Mouse (Mus musculus) hindbrain, postnatal 0 days (tissue): ENCODE data around the gene Thsd1. TPM values are rescaled to one million over a fixed set of nuclear protein-coding genes. Genes with fewer than 3 reads are reported as not detected.

Source experiments
- ATAC-seq: fragments of 200-750 bp; cut with Nextera tagmentation; 2 replicates; pipeline ENCODE4 v1.8.0; 2017; ENCODE audit warnings: mild to moderate bottlenecking, moderate TSS enrichment, moderate library complexity
- DNase-seq: peaks from one replicate; pipeline ENCODE4 v3.0.0-alpha.2; 2015; ENCODE audit warnings: low spot score
- H3K27ac ChIP-seq: fragments of 300-500 bp; sonication (generic); 2 replicates; pipeline ENCODE4 v1.5.1; 2014; ENCODE audit warnings: mild to moderate bottlenecking
- H3K27me3 ChIP-seq: fragments of 300-500 bp; sonication (generic); 2 replicates; pipeline ENCODE4 v1.6.1; 2014; ENCODE audit warnings: low read length, mixed read lengths; ENCODE audit not compliant: insufficient read depth
- H3K36me3 ChIP-seq: fragments of 300-500 bp; sonication (generic); 2 replicates; pipeline ENCODE4 v1.6.1; 2014; ENCODE audit warnings: low read length, mixed read lengths; ENCODE audit not compliant: insufficient read depth
- H3K4me1 ChIP-seq: fragments of 300-500 bp; sonication (generic); 2 replicates; pipeline ENCODE4 v1.6.1; 2014; ENCODE audit warnings: antibody characterized with exemption, low read length, mixed read lengths; ENCODE audit not compliant: insufficient read depth
- H3K4me2 ChIP-seq: fragments of 300-500 bp; sonication (generic); 2 replicates; pipeline ENCODE4 v1.6.1; 2014; ENCODE audit warnings: low read depth, mild to moderate bottlenecking, low read length, moderate library complexity, mixed read lengths
- H3K4me3 ChIP-seq: fragments of 300-500 bp; sonication (generic); 2 replicates; pipeline ENCODE4 v1.5.1; 2014; ENCODE audit warnings: low read length
- H3K9ac ChIP-seq: fragments of 300-500 bp; sonication (generic); replicated peaks from 2 replicates; pipeline ENCODE4 v1.6.1; 2014; ENCODE audit warnings: mild to moderate bottlenecking, low read length, moderate library complexity, mixed read lengths
- H3K9me3 ChIP-seq: fragments of 300-500 bp; sonication (generic); 2 replicates; pipeline ENCODE4 v1.6.1; 2016; ENCODE audit warnings: low read length, mixed read lengths
- CTCF ChIP-seq: IDR thresholded peaks from 2 replicates; pipeline ENCODE4 v1.5.1; 2016; ENCODE audit warnings: antibody characterized with exemption, control low read depth, low read depth
- WGBS: fragments of 180-500 bp; shearing (Covaris S2); extraction: QIAGEN DNeasy Blood & Tissue Kit; methylation state at CpG from one replicate; pipeline ENCODE4 v1.1.7; 2014; 5-methylcytosine and 5-hydroxymethylcytosine counted together
- polyA plus RNA-seq: library from polyadenylated mRNA; unstranded; fragments of >200 nt; fragmentation: Nextera tagmentation; extraction: Ambion mirVana; gene quantifications from 2 replicates; pipeline ENCODE4 v1.2.1, GENCODE M21; 2015
- total RNA-seq: library from RNA; depleted of rRNA; stranded (reverse); fragments of >200 nt; gene quantifications from 2 replicates; pipeline ENCODE4 v1.2.3, GENCODE M21; 2014

Gene Thsd1
- total and polyA plus RNA-seq, 2 experiments from 2014 or later, result 5.0 to 7.1 TPM

- Histone ChIP-seq H3K9me3 (no peaks in the 10 kb centered on the region), H3K4me1 (no peaks in the 10 kb centered on the region), H3K9ac (no peak overlapping the region), H3K36me3 (no peaks in the 10 kb centered on the region), H3K27ac (no peak overlapping the region), H3K4me3 (no peak overlapping the region), H3K4me2 (no peak overlapping the region), H3K27me3 (no peaks in the 10 kb centered on the region)
- no peak for ATAC-seq
- WGBS, result 85% methylated on average over 3 of the region's 3 CpGs
- DNase-seq, result no peak
- no peak for TF ChIP-seq CTCF
These were observed 35.2 kb downstream of the Thsd1 start for GRCm38 (mm10) chr8:22262267-22262666.

GRCm38 (mm10) chr8:22264292-22264691 lies 37.2 kb downstream of the Thsd1 start:
- Histone ChIP-seq H3K4me1 (no peaks in the 10 kb centered on the region), H3K9me3 (no peaks in the 10 kb centered on the region), H3K4me3 (no peak overlapping the region), H3K9ac (no peak overlapping the region), H3K27me3 (no peaks in the 10 kb centered on the region), H3K4me2 (no peak overlapping the region), H3K27ac (no peak overlapping the region), H3K36me3 (no peaks in the 10 kb centered on the region)
- DNase-seq (no peak), ATAC-seq (no peak)
- WGBS, result 83% methylated on average over 6 of the region's 6 CpGs
- no peak for TF ChIP-seq CTCF

GRCm38 (mm10) chr8:22264787-22265186 lies 37.7 kb downstream of the Thsd1 start:
- Histone ChIP-seq H3K27ac (no peak overlapping the region), H3K36me3 (no peaks in the 10 kb centered on the region), H3K4me3 (no peak overlapping the region), H3K9ac (no peak overlapping the region), H3K9me3 (no peaks in the 10 kb centered on the region), H3K4me2 (no peak overlapping the region), H3K4me1 (no peaks in the 10 kb centered on the region), H3K27me3 (no peaks in the 10 kb centered on the region)
- ATAC-seq (no peak), DNase-seq (peak; percentile 13)
- no peak for TF ChIP-seq CTCF
- WGBS, result 70% methylated on average over 6 of the region's 6 CpGs

GRCm38 (mm10) chr8:22265194-22265593 lies 38.1 kb downstream of the Thsd1 start:
- Histone ChIP-seq H3K4me1 (no peaks in the 10 kb centered on the region), H3K27ac (no peak overlapping the region), H3K27me3 (no peaks in the 10 kb centered on the region), H3K4me2 (no peak overlapping the region), H3K4me3 (no peak overlapping the region), H3K36me3 (no peaks in the 10 kb centered on the region), H3K9ac (no peak overlapping the region), H3K9me3 (no peaks in the 10 kb centered on the region)
- TF ChIP-seq CTCF, result no peak
- ATAC-seq (no peak), DNase-seq (no peak)
- WGBS, result 75% methylated on average over 1 of the region's 1 CpGs

- WGBS, result 94% methylated on average over 3 of the region's 3 CpGs
These were observed 39.7 kb downstream of the Thsd1 start for GRCm38 (mm10) chr8:22266809-22267208.

GRCm38 (mm10) chr8:22273142-22273541 lies 46.0 kb downstream of the Thsd1 start:
- Histone ChIP-seq H3K27me3 (no peaks in the 10 kb centered on the region), H3K36me3 (no peaks in the 10 kb centered on the region), H3K27ac (no peak overlapping the region), H3K4me3 (no peak overlapping the region), H3K9ac (no peak overlapping the region), H3K9me3 (no peaks in the 10 kb centered on the region), H3K4me1 (no peaks in the 10 kb centered on the region), H3K4me2 (no peak overlapping the region)
- ATAC-seq (no peak), DNase-seq (no peak)
- WGBS, result 88% methylated on average over 3 of the region's 3 CpGs
- no peak for TF ChIP-seq CTCF

More at GRCm38 (mm10) chr8:22266809-22267208, 39.7 kb downstream of the Thsd1 start:
- H3K4me3 ChIP-seq, result no peak overlapping the region
- H3K4me2 ChIP-seq, result no peak overlapping the region
- H3K36me3 ChIP-seq, result no peaks in the 10 kb centered on the region
- H3K9ac ChIP-seq, result no peak overlapping the region
- ATAC-seq (no peak), DNase-seq (no peak)
- TF ChIP-seq CTCF, result no peak
- H3K9me3 ChIP-seq, result no peaks in the 10 kb centered on the region
- H3K27ac ChIP-seq, result no peak overlapping the region
- no peaks in the 10 kb centered on the region for H3K27me3 ChIP-seq
- H3K4me1 ChIP-seq, result no peaks in the 10 kb centered on the region

- Histone ChIP-seq H3K4me3 (no peak overlapping the region), H3K9ac (no peak overlapping the region), H3K27me3 (no peaks in the 10 kb centered on the region), H3K9me3 (no peaks in the 10 kb centered on the region), H3K4me1 (no peaks in the 10 kb centered on the region), H3K36me3 (no peaks in the 10 kb centered on the region), H3K27ac (no peak overlapping the region), H3K4me2 (no peak overlapping the region)
- no peak for TF ChIP-seq CTCF
- no peak for DNase-seq
- ATAC-seq, result no peak
- 67% methylated on average over 10 of the region's 10 CpGs for whole genome bisulfite sequencing
These were observed 47.5 kb downstream of the Thsd1 start for GRCm38 (mm10) chr8:22274641-22275040.
